Mouse (Mus musculus): Measurements from ENCODE around the gene Tmem88. TPM values are rescaled to one million over a fixed set of nuclear protein-coding genes. Genes with fewer than 3 reads are reported as not detected.

Tmem88 gene
- total RNA-seq, 1 experiment: 23.9 TPM

DNA sequence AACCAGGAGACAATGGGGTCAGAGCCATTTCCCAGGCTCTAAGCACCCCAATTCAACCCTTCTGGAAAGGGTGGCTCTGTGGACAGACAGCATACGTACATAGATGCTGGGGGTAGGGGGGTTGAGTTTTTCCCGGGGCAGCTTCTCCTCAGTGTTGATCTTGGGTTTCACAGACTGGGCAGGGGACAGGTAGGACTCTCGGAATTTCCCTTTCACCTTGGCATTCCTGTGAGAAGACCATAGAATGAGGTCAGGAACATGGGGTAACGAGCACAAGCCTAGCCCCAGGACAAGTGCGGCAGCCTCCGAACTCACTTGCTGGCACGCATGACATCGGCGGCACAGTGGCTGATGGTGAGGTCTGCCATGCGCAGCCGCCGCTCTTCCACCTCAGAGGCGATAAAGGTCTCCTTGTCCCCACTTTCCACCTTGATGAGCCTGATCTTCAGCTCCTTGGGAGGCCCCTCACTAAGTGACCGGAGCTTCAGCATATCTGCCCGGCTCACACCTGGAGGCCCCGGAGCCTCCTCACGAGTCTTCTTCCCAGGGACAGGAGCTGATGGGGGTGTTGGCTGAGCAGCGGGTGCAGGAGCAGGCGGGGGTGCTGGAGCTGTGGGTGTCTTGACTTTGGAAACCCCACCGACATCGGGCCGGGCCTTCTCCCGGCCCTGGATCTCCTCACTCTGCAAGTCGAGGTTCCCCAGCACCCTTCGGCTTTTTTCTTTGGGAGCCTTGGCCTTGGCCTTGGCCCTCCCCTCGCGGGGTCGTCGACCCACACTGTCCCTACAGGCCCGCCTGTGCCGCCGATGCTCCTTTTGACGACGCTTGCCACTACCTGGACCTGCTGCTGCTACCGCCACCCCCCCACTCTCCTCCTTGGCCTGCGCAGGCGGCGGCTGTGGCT is 5.9 kb upstream of the Tmem88 start:
- H3K4me1 ChIP-seq (ENCODE audit: control insufficient read depth in 2 of 2, insufficient read depth in 2 of 2, low read length in 2 of 2, poor library complexity in 1 of 2): peaks cover 0 to 27% of the 10 kb centered on the region in 2 experiments; a peak in 2 of 4 replicates
- in situ Hi-C loops (cut with MboI; ENCODE audit: low sequenced_read_pairs in 2 of 2, unreplicated experiment in 2 of 2): no loop called here
- H3K9ac ChIP-seq (ENCODE audit: insufficient read depth, low read depth, low read length, poor library complexity, severe bottlenecking): peak overlapping the region; percentile 34
- H3K9me3 ChIP-seq (ENCODE audit: control insufficient read depth, insufficient read depth, low read depth, low read length): no peaks in the 10 kb centered on the region
- TF ChIP-seq CHD2 (IDR thresholded peaks at IDR 0.05; ENCODE audit: low read depth, low read length): no peak
- no peak for TF ChIP-seq MAFK (IDR thresholded peaks at IDR 0.05; ENCODE audit: insufficient read depth, low read depth, low read length)
- no peak for TF ChIP-seq HCFC1 (IDR thresholded peaks at IDR 0.05; ENCODE audit: borderline replicate concordance, insufficient read depth, low read length)
- TF ChIP-seq ZNF384 (IDR thresholded peaks at IDR 0.05; ENCODE audit: low read depth, low read length): no peak
- no peak for TF ChIP-seq ZC3H11A (IDR thresholded peaks at IDR 0.05; ENCODE audit: borderline replicate concordance, low read depth, low read length)
- H3K27ac ChIP-seq (ENCODE audit: insufficient read depth, low read depth, low read length, poor library complexity, severe bottlenecking): no peak overlapping the region
- peak overlapping the region; percentile 36 to 38; a peak in 3 of 4 replicates for H3K4me3 ChIP-seq (ENCODE audit: insufficient read depth in 1 of 2, low read depth in 1 of 2, low read length in 2 of 2, poor library complexity in 1 of 2, severe bottlenecking in 1 of 2)
- DNase-seq (ENCODE audit: low read depth, low spot score): no peak
- peaks cover 54% of the 10 kb centered on the region for H3K36me3 ChIP-seq (ENCODE audit: control insufficient read depth, insufficient read depth, low read length, poor library complexity, severe bottlenecking)

DNA sequence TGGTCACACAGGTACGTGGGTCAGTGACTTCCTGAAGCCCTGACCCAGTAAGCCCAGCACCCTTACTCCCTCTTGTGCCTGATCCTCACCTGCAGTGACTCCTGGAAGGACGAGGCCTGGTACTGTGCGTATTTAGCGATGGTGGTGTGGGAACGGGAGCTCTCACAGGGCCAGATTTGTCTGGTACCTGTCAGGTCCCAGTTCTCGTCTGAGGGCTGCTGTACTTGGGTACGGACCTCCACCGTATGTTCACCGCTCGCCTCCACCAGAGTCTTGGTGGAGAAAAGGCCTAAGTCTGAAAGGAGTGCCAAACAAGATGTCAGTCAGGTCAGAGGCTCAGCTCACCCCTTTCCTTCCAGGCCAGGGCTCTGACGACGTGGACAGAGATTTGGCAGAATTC is 4.0 kb upstream of the Tmem88 start:
- 0 out of 2 replicates have a peak overlapping the region, but pooled peaks have one; percentile 59 for H3K9ac ChIP-seq (ENCODE audit: insufficient read depth, low read depth, low read length, poor library complexity, severe bottlenecking)
- in situ Hi-C loops (cut with MboI; ENCODE audit: low sequenced_read_pairs in 2 of 2, unreplicated experiment in 2 of 2): no loop called here
- peaks cover 44% of the 10 kb centered on the region for H3K36me3 ChIP-seq (ENCODE audit: control insufficient read depth, insufficient read depth, low read length, poor library complexity, severe bottlenecking)
- H3K27ac ChIP-seq (ENCODE audit: insufficient read depth, low read depth, low read length, poor library complexity, severe bottlenecking): no peak overlapping the region
- H3K4me3 ChIP-seq (ENCODE audit: insufficient read depth in 1 of 2, low read depth in 1 of 2, low read length in 2 of 2, poor library complexity in 1 of 2, severe bottlenecking in 1 of 2): no peak overlapping the region
- H3K9me3 ChIP-seq (ENCODE audit: control insufficient read depth, insufficient read depth, low read depth, low read length): no peaks in the 10 kb centered on the region
- DNase-seq (ENCODE audit: low read depth, low spot score): no peak
- H3K4me1 ChIP-seq (ENCODE audit: control insufficient read depth in 2 of 2, insufficient read depth in 2 of 2, low read length in 2 of 2, poor library complexity in 1 of 2): peaks cover 0 to 22% of the 10 kb centered on the region in 2 experiments; a peak in 2 of 4 replicates
- TF ChIP-seq ZC3H11A (IDR thresholded peaks at IDR 0.05; ENCODE audit: borderline replicate concordance, low read depth, low read length) (no peak), CHD2 (IDR thresholded peaks at IDR 0.05; ENCODE audit: low read depth, low read length) (no peak), ZNF384 (IDR thresholded peaks at IDR 0.05; ENCODE audit: low read depth, low read length) (no peak), MAFK (IDR thresholded peaks at IDR 0.05; ENCODE audit: insufficient read depth, low read depth, low read length) (no peak), HCFC1 (IDR thresholded peaks at IDR 0.05; ENCODE audit: borderline replicate concordance, insufficient read depth, low read length) (no peak)

DNA sequence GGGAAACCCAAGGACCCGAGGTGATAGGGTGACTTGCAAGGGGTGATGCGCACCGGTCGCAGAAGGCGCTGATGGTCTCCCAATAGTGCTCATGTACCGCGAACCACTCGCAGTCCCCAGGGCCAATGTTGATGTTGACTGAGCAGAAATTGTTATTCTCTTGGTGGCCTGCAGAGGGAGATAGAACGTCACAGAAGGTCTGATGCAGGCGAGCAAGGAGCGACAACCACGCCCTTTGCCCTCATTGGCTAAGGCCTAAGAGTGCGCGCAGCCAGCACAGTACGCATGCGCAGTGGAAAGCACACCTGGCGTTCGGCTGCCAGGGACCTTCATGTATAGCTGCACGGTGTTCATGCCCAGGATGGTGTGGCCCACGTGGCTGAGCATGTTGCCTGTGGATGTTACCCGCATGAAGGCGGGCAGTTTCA is 3.2 kb upstream of the Tmem88 start:
- H3K9me3 ChIP-seq (ENCODE audit: control insufficient read depth, insufficient read depth, low read depth, low read length): no peaks in the 10 kb centered on the region
- TF ChIP-seq HCFC1 (IDR thresholded peaks at IDR 0.05; ENCODE audit: borderline replicate concordance, insufficient read depth, low read length) (peak; percentile 54; the same call in 1 of the 2 replicates), CHD2 (IDR thresholded peaks at IDR 0.05; ENCODE audit: low read depth, low read length) (no peak), ZC3H11A (IDR thresholded peaks at IDR 0.05; ENCODE audit: borderline replicate concordance, low read depth, low read length) (peak; percentile 88; the same call in 1 of the 2 replicates), ZNF384 (IDR thresholded peaks at IDR 0.05; ENCODE audit: low read depth, low read length) (0 out of 2 replicates have a peak, but pooled peaks have one; percentile 60), MAFK (IDR thresholded peaks at IDR 0.05; ENCODE audit: insufficient read depth, low read depth, low read length) (peak; percentile 47; the same call in 1 of the 2 replicates)
- peaks cover 39% of the 10 kb centered on the region for H3K36me3 ChIP-seq (ENCODE audit: control insufficient read depth, insufficient read depth, low read length, poor library complexity, severe bottlenecking)
- in situ Hi-C loops (cut with MboI; ENCODE audit: low sequenced_read_pairs in 2 of 2, unreplicated experiment in 2 of 2): no loop called here
- H3K27ac ChIP-seq (ENCODE audit: insufficient read depth, low read depth, low read length, poor library complexity, severe bottlenecking): no peak overlapping the region
- peak overlapping the region; percentile 59; the same call in 1 of the 2 replicates for H3K9ac ChIP-seq (ENCODE audit: insufficient read depth, low read depth, low read length, poor library complexity, severe bottlenecking)
- peak; percentile 98 for DNase-seq (ENCODE audit: low read depth, low spot score)
- H3K4me3 ChIP-seq (ENCODE audit: insufficient read depth in 1 of 2, low read depth in 1 of 2, low read length in 2 of 2, poor library complexity in 1 of 2, severe bottlenecking in 1 of 2): peak overlapping the region in 1 of 2 experiments; percentile 34; a peak in 2 of 4 replicates
- peaks cover 0 to 25% of the 10 kb centered on the region in 2 experiments; a peak in 2 of 4 replicates for H3K4me1 ChIP-seq (ENCODE audit: control insufficient read depth in 2 of 2, insufficient read depth in 2 of 2, low read length in 2 of 2, poor library complexity in 1 of 2)

DNA sequence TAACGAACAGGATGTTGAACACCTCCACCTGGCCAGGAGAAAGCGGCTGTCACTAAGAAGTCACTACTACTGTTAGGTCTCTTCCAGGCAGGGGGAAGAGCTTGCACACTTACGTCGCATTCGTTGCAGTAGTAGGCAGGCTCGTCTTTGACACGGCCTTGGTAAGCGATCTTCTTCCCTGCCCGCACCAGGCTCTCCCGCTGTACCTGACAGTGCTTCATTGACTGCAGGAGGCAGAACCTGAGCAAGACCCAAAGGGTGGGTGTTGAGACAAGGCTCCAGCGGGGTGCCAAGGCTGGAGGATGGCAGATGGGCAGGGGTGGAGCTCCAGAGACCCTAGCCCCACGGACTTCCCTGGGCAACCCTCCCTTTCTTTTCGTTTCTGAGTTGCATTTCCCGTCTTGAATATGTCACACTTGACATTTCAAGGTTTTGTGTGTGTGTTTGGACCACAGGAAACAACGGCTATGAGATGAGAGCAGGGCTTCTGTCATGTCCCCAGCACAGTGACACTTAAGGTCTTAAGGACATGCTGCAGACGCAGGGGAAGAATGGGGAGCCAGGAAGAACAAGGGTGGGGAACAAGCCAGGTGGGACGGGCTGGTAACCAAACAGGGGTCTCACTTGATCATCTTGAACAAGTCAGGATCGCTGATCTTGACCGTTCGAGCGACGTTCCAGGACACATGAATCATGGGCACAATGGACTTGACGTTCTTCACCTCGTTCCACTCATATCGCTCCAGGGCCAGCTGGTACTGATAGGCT is 2.2 kb upstream of the Tmem88 start:
- Histone ChIP-seq H3K36me3 (ENCODE audit: control insufficient read depth, insufficient read depth, low read length, poor library complexity, severe bottlenecking) (peaks cover 30% of the 10 kb centered on the region), H3K4me1 (ENCODE audit: control insufficient read depth in 2 of 2, insufficient read depth in 2 of 2, low read length in 2 of 2, poor library complexity in 1 of 2) (peaks cover 0 to 17% of the 10 kb centered on the region in 2 experiments; a peak in 2 of 4 replicates), H3K27ac (ENCODE audit: insufficient read depth, low read depth, low read length, poor library complexity, severe bottlenecking) (no peak overlapping the region), H3K4me3 (ENCODE audit: insufficient read depth in 1 of 2, low read depth in 1 of 2, low read length in 2 of 2, poor library complexity in 1 of 2, severe bottlenecking in 1 of 2) (peak overlapping the region; percentile 53 to 67), H3K9ac (ENCODE audit: insufficient read depth, low read depth, low read length, poor library complexity, severe bottlenecking) (peak overlapping the region; percentile 64), H3K9me3 (ENCODE audit: control insufficient read depth, insufficient read depth, low read depth, low read length) (no peaks in the 10 kb centered on the region)
- no peak for TF ChIP-seq CHD2 (IDR thresholded peaks at IDR 0.05; ENCODE audit: low read depth, low read length)
- no peak for TF ChIP-seq ZNF384 (IDR thresholded peaks at IDR 0.05; ENCODE audit: low read depth, low read length)
- TF ChIP-seq HCFC1 (IDR thresholded peaks at IDR 0.05; ENCODE audit: borderline replicate concordance, insufficient read depth, low read length): no peak
- TF ChIP-seq ZC3H11A (IDR thresholded peaks at IDR 0.05; ENCODE audit: borderline replicate concordance, low read depth, low read length): no peak
- TF ChIP-seq MAFK (IDR thresholded peaks at IDR 0.05; ENCODE audit: insufficient read depth, low read depth, low read length): no peak
- in situ Hi-C loops (cut with MboI; ENCODE audit: low sequenced_read_pairs in 2 of 2, unreplicated experiment in 2 of 2): no loop called here
- no peak for DNase-seq (ENCODE audit: low read depth, low spot score)
